Mouse (Mus musculus): Measurements from ENCODE around the gene Zfp384.
"Not testable (repeated sequence)": the region's sequence is repeated elsewhere in the genome, so short reads cannot be mapped to it uniquely, and the experiment has no call there.

Zfp384 gene

GRCm38 (mm10) chr6:125009181-125010073 is 482 bp downstream of the Zfp384 start:
- DNase-seq (ENCODE audit: low read depth, low spot score): peak; percentile 76

- DNase-seq (ENCODE audit: low read depth, low spot score): peak; percentile 60
Observed at GRCm38 (mm10) chr6:125017682-125018081, 8.7 kb downstream of the Zfp384 start.

GRCm38 (mm10) chr6:125030532-125030931 is 21.6 kb downstream of the Zfp384 start:
- DNase-seq (ENCODE audit: low read depth, low spot score): peak; percentile 89

- no peak for DNase-seq (ENCODE audit: low read depth, low spot score)
Observed at GRCm38 (mm10) chr6:125031604-125032003, 22.7 kb downstream of the Zfp384 start.

- DNase-seq (ENCODE audit: low read depth, low spot score): no peak
Observed at GRCm38 (mm10) chr6:125038666-125039065, 29.7 kb downstream of the Zfp384 start.

- no peak for DNase-seq (ENCODE audit: low read depth, low spot score)
Observed at GRCm38 (mm10) chr6:125039131-125039530, 30.2 kb downstream of the Zfp384 start.

GRCm38 (mm10) chr6:125039533-125040153 is 30.7 kb downstream of the Zfp384 start, which contains the start of gene Ing4:
Gene Ing4 (plus strand): TSS chr6:125039760.
- peak; percentile 100 for DNase-seq (ENCODE audit: low read depth, low spot score)

GRCm38 (mm10) chr6:125040221-125040620 is 31.3 kb downstream of the Zfp384 start:
- no peak for DNase-seq (ENCODE audit: low read depth, low spot score)

GRCm38 (mm10) chr6:125041047-125041446 is 32.1 kb downstream of the Zfp384 start:
- no peak for DNase-seq (ENCODE audit: low read depth, low spot score)

GRCm38 (mm10) chr6:125042081-125042480 is 33.1 kb downstream of the Zfp384 start:
- no peak for DNase-seq (ENCODE audit: low read depth, low spot score)

- DNase-seq (ENCODE audit: low read depth, low spot score): peak; percentile 90
Observed at GRCm38 (mm10) chr6:125046691-125047090, 37.7 kb downstream of the Zfp384 start.

GRCm38 (mm10) chr6:125049678-125050077 is 40.7 kb downstream of the Zfp384 start, which contains the start of gene Acrbp:
Gene Acrbp (plus strand): TSS chr6:125049689.
- peak; percentile 83 for DNase-seq (ENCODE audit: low read depth, low spot score)

GRCm38 (mm10) chr6:125051237-125051636 is 42.3 kb downstream of the Zfp384 start:
- DNase-seq (ENCODE audit: low read depth, low spot score): peak; percentile 80

GRCm38 (mm10) chr6:125061493-125061892 is 52.5 kb downstream of the Zfp384 start:
- no peak for DNase-seq (ENCODE audit: low read depth, low spot score)

GRCm38 (mm10) chr6:125062511-125062910 is 53.6 kb downstream of the Zfp384 start:
- no peak for DNase-seq (ENCODE audit: low read depth, low spot score)

- DNase-seq (ENCODE audit: low read depth, low spot score): peak; percentile 87
Observed at GRCm38 (mm10) chr6:125063906-125064305, 55.0 kb downstream of the Zfp384 start.

GRCm38 (mm10) chr6:125065223-125065622 is 56.3 kb downstream of the Zfp384 start:
- DNase-seq (ENCODE audit: low read depth, low spot score): not testable (repeated sequence)

- peak; percentile 82 for DNase-seq (ENCODE audit: low read depth, low spot score)
Observed at GRCm38 (mm10) chr6:125067571-125067995, 58.6 kb downstream of the Zfp384 start, which contains the start of gene Lpar5. Gene Lpar5 (plus strand): TSS chr6:125067920.

GRCm38 (mm10) chr6:125071170-125071895 is 62.4 kb downstream of the Zfp384 start:
- DNase-seq (ENCODE audit: low read depth, low spot score): no peak

- peak; percentile 65 for DNase-seq (ENCODE audit: low read depth, low spot score)
Observed at GRCm38 (mm10) chr6:125071896-125072279, 62.9 kb downstream of the Zfp384 start.

- no peak for DNase-seq (ENCODE audit: low read depth, low spot score)
Observed at GRCm38 (mm10) chr6:125073825-125074224, 64.9 kb downstream of the Zfp384 start.

- peak; percentile 67 for DNase-seq (ENCODE audit: low read depth, low spot score)
Observed at GRCm38 (mm10) chr6:125081394-125081793, 72.4 kb downstream of the Zfp384 start.
